Mouse (Mus musculus) CH12.LX (cell line): ENCODE results near the gene Evi2a. TPM values are rescaled to one million over a fixed set of nuclear protein-coding genes. Genes with fewer than 3 reads are reported as not detected.

Experiments used
- DNase-seq: peaks from one replicate; pipeline ENCODE4 v3.0.0-alpha.2; 2013; ENCODE audit errors: extremely low read depth
- H3K27ac ChIP-seq: 2 replicates; pipeline ENCODE4 v1.5.1; 2012; ENCODE audit warnings: low read depth, mild to moderate bottlenecking, control low read depth, moderate library complexity; ENCODE audit not compliant: insufficient read depth
- H3K27me3 ChIP-seq: replicated peaks from 2 replicates; pipeline ENCODE3; 2012; ENCODE audit warnings: inconsistent platforms
- H3K36me3 ChIP-seq, 2 experiments: replicated peaks in 1 of 2; 2 replicates each; pipeline versions ENCODE3 to v1.6.1; 2012; ENCODE audit warnings: inconsistent platforms in 1 of 2, low read length in 1 of 2, mild to moderate bottlenecking in 1 of 2, mixed read lengths in 1 of 2, moderate library complexity in 1 of 2; ENCODE audit not compliant: control insufficient read depth in 1 of 2, insufficient read depth in 1 of 2
- H3K4me1 ChIP-seq, 2 experiments: 2 replicates each; pipeline ENCODE4 v1.6.1; 2012; ENCODE audit warnings: inconsistent platforms in 1 of 2, moderate library complexity in 1 of 2; ENCODE audit not compliant: insufficient read depth in 2 of 2, control insufficient read depth in 1 of 2
- H3K4me2 ChIP-seq: 2 replicates; pipeline ENCODE4 v1.6.1; 2012; ENCODE audit warnings: low read depth, mild to moderate bottlenecking, control low read depth; ENCODE audit not compliant: poor library complexity, insufficient read depth, severe bottlenecking
- H3K4me3 ChIP-seq, 3 experiments: fragments of 150-350 bp in 1 of 3; sonication (generic) in 1 of 3; replicated peaks in 1 of 3; 2 replicates each; pipeline versions ENCODE3 to v1.5.1; 2011 to 2012; ENCODE audit warnings: low read depth in 2 of 3, low read length in 2 of 3, mild to moderate bottlenecking in 2 of 3, moderate library complexity in 2 of 3, control low read depth in 1 of 3, improper control_type of control experiment in 1 of 3, inconsistent platforms in 1 of 3, mixed read lengths in 1 of 3; ENCODE audit not compliant: poor library complexity in 1 of 3
- H3K79me2 ChIP-seq: replicated peaks from 2 replicates; pipeline ENCODE4 v1.6.1; 2012; ENCODE audit warnings: mild to moderate bottlenecking, moderate library complexity; ENCODE audit not compliant: control insufficient read depth, poor library complexity, insufficient read depth, severe bottlenecking; ENCODE audit errors: extremely low read depth
- H3K9ac ChIP-seq: 2 replicates; pipeline ENCODE4 v1.6.1; 2012; ENCODE audit warnings: low read depth, mild to moderate bottlenecking, control low read depth, moderate library complexity; ENCODE audit not compliant: insufficient read depth
- H3K9me3 ChIP-seq: replicated peaks from 2 replicates; pipeline ENCODE3; 2012; ENCODE audit warnings: low read length, inconsistent platforms, mixed read lengths
- BHLHE40 ChIP-seq: IDR thresholded peaks from 2 replicates; pipeline ENCODE4 v1.6.1; 2011; ENCODE audit warnings: mild to moderate bottlenecking, low read depth, low read length, improper control_type of control experiment
- CHD2 ChIP-seq: IDR thresholded peaks from 2 replicates; pipeline ENCODE4 v1.6.1; 2011; ENCODE audit warnings: low read length, improper control_type of control experiment
- ELF1 ChIP-seq: IDR thresholded peaks from 2 replicates; pipeline ENCODE4 v1.6.1; 2014; ENCODE audit warnings: low read depth, mild to moderate bottlenecking, inconsistent platforms, low read length, improper control_type of control experiment
- EP300 ChIP-seq: IDR thresholded peaks from 2 replicates; pipeline ENCODE4 v1.6.1; 2011; ENCODE audit warnings: low read length, improper control_type of control experiment
- ETS1 ChIP-seq: conservative IDR thresholded peaks from 2 replicates; pipeline ENCODE4 v1.6.1; 2012; ENCODE audit warnings: low read depth, mild to moderate bottlenecking, inconsistent platforms, low read length, improper control_type of control experiment, moderate library complexity
- GABPA ChIP-seq: IDR thresholded peaks from 2 replicates; pipeline ENCODE4 v1.6.1; 2012; ENCODE audit warnings: low read depth, low read length, improper control_type of control experiment, inconsistent platforms; ENCODE audit not compliant: insufficient replicate concordance
- HCFC1 ChIP-seq: IDR thresholded peaks from 2 replicates; pipeline ENCODE4 v1.6.1; 2012; ENCODE audit warnings: low read depth, mild to moderate bottlenecking, inconsistent platforms, low read length, improper control_type of control experiment
- IRF4 ChIP-seq: IDR thresholded peaks from 2 replicates; pipeline ENCODE4 v1.6.1; 2014; ENCODE audit warnings: low read depth, mild to moderate bottlenecking, inconsistent platforms, low read length, improper control_type of control experiment
- JUN ChIP-seq: IDR thresholded peaks from 2 replicates; pipeline ENCODE4 v1.6.1; 2011; ENCODE audit warnings: low read depth, mild to moderate bottlenecking, low read length, improper control_type of control experiment, moderate library complexity; ENCODE audit not compliant: insufficient read depth
- JUND ChIP-seq: conservative IDR thresholded peaks from 2 replicates; pipeline ENCODE4 v1.6.1; 2011; ENCODE audit warnings: low read depth, low read length, improper control_type of control experiment
- KAT2A ChIP-seq: IDR thresholded peaks from 2 replicates; pipeline ENCODE4 v1.6.1; 2012; ENCODE audit warnings: low read length, improper control_type of control experiment, inconsistent platforms; ENCODE audit not compliant: insufficient replicate concordance
- MAFK ChIP-seq: IDR thresholded peaks from 2 replicates; pipeline ENCODE4 v1.6.1; 2011; ENCODE audit warnings: low read length, improper control_type of control experiment; ENCODE audit not compliant: insufficient replicate concordance
- MEF2A ChIP-seq: IDR thresholded peaks from 2 replicates; pipeline ENCODE4 v1.6.1; 2014; ENCODE audit warnings: low read depth, mild to moderate bottlenecking, inconsistent platforms, low read length, improper control_type of control experiment, borderline replicate concordance
- NRF1 ChIP-seq: IDR thresholded peaks from 2 replicates; pipeline ENCODE4 v1.6.1; 2014; ENCODE audit warnings: low read depth, mild to moderate bottlenecking, inconsistent platforms, low read length, improper control_type of control experiment, moderate library complexity
- PAX5 ChIP-seq: IDR thresholded peaks from 2 replicates; pipeline ENCODE4 v1.6.1; 2012; ENCODE audit warnings: low read length, inconsistent platforms, mixed read lengths
- POLR2A ChIP-seq: IDR thresholded peaks from 2 replicates; pipeline ENCODE4 v1.6.1; 2011; ENCODE audit warnings: low read depth, mild to moderate bottlenecking, improper control_type of control experiment, low read length
- RAD21 ChIP-seq: IDR thresholded peaks from 2 replicates; pipeline ENCODE4 v1.6.1; 2011; ENCODE audit warnings: low read depth, mild to moderate bottlenecking, low read length, improper control_type of control experiment, moderate library complexity
- RCOR1 ChIP-seq: conservative IDR thresholded peaks from 2 replicates; pipeline ENCODE4 v1.6.1; 2012; ENCODE audit warnings: low read depth, mild to moderate bottlenecking, inconsistent platforms, low read length, improper control_type of control experiment
- SMC3 ChIP-seq: IDR thresholded peaks from 2 replicates; pipeline ENCODE4 v1.6.1; 2011; ENCODE audit warnings: low read depth, low read length, improper control_type of control experiment
- TBP ChIP-seq: conservative IDR thresholded peaks from 2 replicates; pipeline ENCODE4 v1.6.1; 2011; ENCODE audit warnings: low read depth, low read length, improper control_type of control experiment
- UBTF ChIP-seq: IDR thresholded peaks from 2 replicates; pipeline ENCODE4 v1.6.1; 2012; ENCODE audit warnings: low read depth, mild to moderate bottlenecking, inconsistent platforms, low read length, improper control_type of control experiment, moderate library complexity
- ZC3H11A ChIP-seq: IDR thresholded peaks from 2 replicates; pipeline ENCODE4 v1.6.1; 2012; ENCODE audit warnings: low read depth, mild to moderate bottlenecking, inconsistent platforms, low read length, improper control_type of control experiment
- ZMIZ1 ChIP-seq: IDR thresholded peaks from 2 replicates; pipeline ENCODE4 v1.6.1; 2012; ENCODE audit warnings: low read depth, mild to moderate bottlenecking, inconsistent platforms, low read length, improper control_type of control experiment
- dilution Hi-C: fragments of 300-500 bp; cut with MboI; formaldehyde crosslinking; loops from 2 replicates; pipeline ENCODE4 v1.14.3; 2020; ENCODE audit warnings: low sequenced_read_pairs; ENCODE audit not compliant: extremely low pct_unique_long_range_greater_than_20kb, extremely low pct_ligation_motif_present
- in situ Hi-C: fragments of 300-500 bp; cut with MboI; formaldehyde crosslinking; loops from 3 replicates; pipeline ENCODE4 v1.14.3; 2019; ENCODE audit warnings: low sequenced_read_pairs, low pct_ligation_motif_present, low pct_unique_long_range_greater_than_20kb, mixed read lengths
- polyA plus RNA-seq: library from polyadenylated mRNA; unstranded; fragments of >175 nt; gene quantifications from 2 replicates; pipeline ENCODE4 v1.2.1, GENCODE M21; 2012; ENCODE audit warnings: low read depth; ENCODE audit not compliant: insufficient read length
- total RNA-seq, 2 experiments: library from RNA; depleted of rRNA; stranded (reverse); fragments of 300-350 nt in 1 of 2; fragments of >200 nt in 1 of 2; gene quantifications; 2 replicates each; pipeline ENCODE4 v1.2.3; 2012 to 2014

Evi2a gene
- total and polyA plus RNA-seq, 3 experiments: 137 to 165 (median 140) TPM

- Histone ChIP-seq H3K9ac (peak overlapping the region; percentile 68; the same call in 1 of the 2 replicates), H3K4me1 (peaks cover 11 to 43% of the 10 kb centered on the region in 2 experiments), H3K36me3 (peaks cover 0 to 23% of the 10 kb centered on the region in 2 experiments), H3K27me3 (no peaks in the 10 kb centered on the region), H3K4me2 (no peak overlapping the region; the same call in 1 of the 2 replicates), H3K27ac (no peak overlapping the region), H3K79me2 (no peaks in the 10 kb centered on the region), H3K9me3 (no peaks in the 10 kb centered on the region), H3K4me3 (no peak overlapping the region)
- DNase-seq: no peak
- in situ Hi-C loops: no loop called here
- dilution Hi-C loops: no loop called here
- TF ChIP-seq POLR2A (no peak), UBTF (no peak), KAT2A (no peak), HCFC1 (peak; percentile 17; the same call in 1 of the 2 replicates), NRF1 (no peak), EP300 (peak; percentile 66), ZC3H11A (no peak), RCOR1 (no peak), MAFK (no peak), RAD21 (no peak), TBP (no peak), JUN (peak; percentile 27), ZMIZ1 (no peak), MEF2A (peak; percentile 47; the same call in 1 of the 2 replicates), PAX5 (no peak), CHD2 (no peak), GABPA (no peak), ELF1 (no peak), ETS1 (no peak), JUND (peak; percentile 75), SMC3 (no peak), IRF4 (peak; percentile 62; the same call in 1 of the 2 replicates), BHLHE40 (no peak)
Measured at GRCm38 (mm10) chr11:79484721-79485120, 45.7 kb downstream of the Evi2a start.
